Mouse (Mus musculus) brain, embryonic 14.5 days (tissue): ENCODE results near the gene Sh3kbp1.

Source experiments
- CTCF ChIP-seq: fragments of 200-500 bp; IDR thresholded peaks from 2 replicates; pipeline ENCODE4 v1.5.1; 2012; ENCODE audit warnings: inconsistent platforms, mild to moderate bottlenecking, moderate library complexity, borderline replicate concordance; ENCODE audit not compliant: insufficient read depth, insufficient read length; ENCODE audit errors: extremely low read depth
- POLR2A ChIP-seq: fragments of 200-500 bp; IDR thresholded peaks from 2 replicates; pipeline ENCODE4 v1.6.1; 2012; ENCODE audit warnings: mild to moderate bottlenecking, inconsistent platforms, borderline replicate concordance; ENCODE audit not compliant: poor library complexity, insufficient read depth, insufficient read length, severe bottlenecking; ENCODE audit errors: extremely low read depth

DNA sequence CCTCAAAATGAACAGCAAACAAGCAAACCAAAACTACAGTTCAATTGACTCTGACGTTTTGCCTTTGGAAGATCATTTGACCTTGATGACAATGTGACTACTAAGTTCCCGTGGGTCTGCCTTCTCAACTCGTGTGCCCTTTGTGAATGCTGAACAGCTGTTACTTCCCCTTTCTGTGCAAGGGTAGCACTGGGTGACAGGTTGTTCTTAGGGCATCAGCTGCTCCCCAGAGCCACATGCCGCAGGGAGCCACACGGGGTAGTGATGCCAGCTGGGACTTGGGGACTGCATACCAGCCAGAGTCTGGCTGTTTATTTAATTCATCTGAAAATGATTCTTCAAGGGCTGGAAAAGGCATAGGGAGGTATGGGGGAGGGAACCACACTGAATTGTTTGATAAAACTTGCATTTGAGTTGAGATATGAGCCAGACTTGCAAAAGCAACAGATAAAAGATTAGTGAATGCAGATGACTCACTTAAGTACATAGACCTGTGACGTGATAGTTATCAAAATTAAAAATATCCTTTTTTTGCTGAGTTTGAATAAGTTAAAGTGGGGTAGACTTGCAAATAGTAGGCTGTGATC is 108.5 kb downstream of the Sh3kbp1 start:
- TF ChIP-seq POLR2A (no peak), CTCF (no peak)
